Mouse (Mus musculus): ENCODE measurements around the gene Saa2. TPM values are rescaled to one million over a fixed set of nuclear protein-coding genes. Genes with fewer than 3 reads are reported as not detected.
"Not testable (repeated sequence)": the region's sequence is repeated elsewhere in the genome, so short reads cannot be mapped to it uniquely, and the experiment has no call there.

Saa2 gene
- total RNA-seq (2021), result not detected

DNA sequence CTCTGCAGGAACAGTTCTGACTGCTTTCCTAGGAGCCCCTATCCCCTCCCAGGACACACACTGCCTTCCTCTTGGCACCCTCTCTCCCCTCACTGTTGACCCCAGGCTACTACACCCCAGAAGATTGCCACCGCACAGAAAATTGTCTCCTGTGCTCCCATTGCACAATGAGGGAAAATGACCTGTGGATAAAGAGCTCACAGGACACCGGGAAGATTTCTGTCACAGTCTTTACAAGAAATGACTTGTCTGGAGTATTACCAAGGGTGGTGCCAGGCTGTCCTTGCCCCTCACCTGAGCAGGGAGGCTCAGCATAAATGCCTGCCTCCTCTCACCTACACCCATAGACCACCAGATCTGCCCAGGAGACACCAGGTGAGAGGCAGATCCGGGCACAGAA is at the start of gene Saa2:
Gene Saa2 (plus strand): TSS at position 301 of the 400 bp plus-strand sequence.
- DNase-seq, result no peak
- intact Hi-C loops (cut with DNase I), result no loop called here

DNA sequence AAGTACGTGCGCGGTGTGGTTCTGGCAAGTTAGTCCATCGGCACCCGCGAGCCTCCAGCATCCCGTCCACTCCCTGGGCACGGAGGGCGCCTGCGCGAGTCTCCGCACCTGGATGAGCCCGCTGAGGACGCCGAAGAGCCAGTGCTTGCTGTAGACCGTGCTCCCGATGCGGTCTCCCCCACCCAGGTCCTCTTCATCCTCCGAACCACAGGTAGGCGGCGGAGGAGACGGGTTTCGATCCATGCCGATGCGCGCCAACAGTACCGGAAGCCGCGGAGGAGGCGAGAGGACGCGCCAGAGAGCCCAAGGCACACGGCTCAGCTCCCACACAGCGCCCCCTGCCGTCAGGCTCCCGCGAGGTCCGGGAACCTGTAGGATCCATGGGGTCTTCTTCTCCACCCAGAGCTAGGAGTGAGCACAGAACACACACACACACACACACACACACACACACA is 41.2 kb upstream of the Saa2 start, which contains the start of gene Saal1:
Gene Saal1 (minus strand): TSS at position 291 of the 455 bp plus-strand sequence.
- intact Hi-C loops (cut with DNase I), result loop anchor here (10.0 kb wide), 1 partner anchor 304 kb away; no protein-coding TSS in a partner anchor
- DNase-seq, result peak; percentile 83 to 92

DNA sequence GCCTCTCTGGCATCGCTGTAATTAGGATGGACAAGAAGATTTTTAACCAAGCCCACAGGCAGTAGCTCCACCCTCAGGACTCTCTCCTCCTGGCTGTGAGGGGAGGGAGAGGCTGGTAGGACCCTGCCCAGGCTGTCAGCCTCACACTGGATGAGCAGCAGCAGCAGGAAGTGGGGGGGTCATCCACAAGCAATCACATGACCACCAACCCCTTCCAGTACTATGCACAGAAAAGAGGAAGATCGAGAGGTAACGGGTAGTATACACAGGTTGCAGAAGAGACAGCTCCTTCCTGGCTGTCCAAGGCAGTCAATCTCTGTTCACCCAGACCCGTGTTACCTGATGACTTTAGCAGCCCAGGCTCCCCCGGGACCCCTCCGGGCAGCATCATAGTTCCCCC is 39.3 kb upstream of the Saa2 start:
- DNase-seq, result no peak
- intact Hi-C loops (cut with DNase I), result loop anchor here (10.0 kb wide), 1 partner anchor 303 kb away; no protein-coding TSS in a partner anchor

DNA sequence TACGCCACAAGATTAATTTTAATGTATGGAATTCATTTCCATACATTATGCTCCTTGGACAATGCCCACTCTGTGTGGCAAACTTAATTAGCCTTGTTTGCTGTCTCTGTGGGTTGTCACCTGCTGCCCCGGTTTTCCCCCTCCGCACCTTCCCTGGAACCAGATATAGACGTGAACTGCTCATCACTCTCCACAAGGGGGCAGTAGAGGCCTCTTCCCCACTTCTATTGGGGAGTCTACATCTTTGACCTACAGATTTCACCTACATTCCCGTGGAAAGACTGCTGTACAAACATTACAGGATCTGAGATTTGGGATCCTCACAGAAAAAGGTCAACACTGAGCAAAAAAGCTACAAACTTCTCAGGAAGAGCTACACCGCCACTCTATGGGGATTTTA is 37.1 kb upstream of the Saa2 start:
- DNase-seq, result peak; percentile 55 to 78
- intact Hi-C loops (cut with DNase I), result loop anchor here (10.0 kb wide), 1 partner anchor 300 kb away; no protein-coding TSS in a partner anchor

DNA sequence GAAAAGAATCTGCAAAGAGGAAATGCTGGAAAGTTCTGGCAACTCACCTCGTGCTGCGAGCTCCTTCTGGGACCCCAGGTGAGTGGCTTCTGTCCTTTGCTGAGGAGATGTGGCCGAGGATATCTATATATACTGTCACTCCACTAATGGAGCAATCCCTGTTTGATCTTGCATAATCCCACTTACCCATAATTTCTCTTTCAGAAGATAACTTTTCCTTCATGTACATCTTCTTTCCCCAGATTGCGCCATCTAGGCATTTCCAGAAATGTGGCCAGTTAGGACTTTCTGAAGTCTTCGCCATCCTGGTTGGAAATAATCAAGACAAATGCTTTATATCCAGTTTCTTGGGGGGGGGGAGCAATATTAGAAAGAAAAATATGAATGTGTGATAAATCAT is 36.0 kb upstream of the Saa2 start, which contains the start of gene Saa3:
Gene Saa3 (minus strand): TSS at position 101 of the 400 bp plus-strand sequence.
- no peak for DNase-seq
- intact Hi-C loops (cut with DNase I), result loop anchor here (10.0 kb wide), 1 partner anchor 299 kb away; no protein-coding TSS in a partner anchor

DNA sequence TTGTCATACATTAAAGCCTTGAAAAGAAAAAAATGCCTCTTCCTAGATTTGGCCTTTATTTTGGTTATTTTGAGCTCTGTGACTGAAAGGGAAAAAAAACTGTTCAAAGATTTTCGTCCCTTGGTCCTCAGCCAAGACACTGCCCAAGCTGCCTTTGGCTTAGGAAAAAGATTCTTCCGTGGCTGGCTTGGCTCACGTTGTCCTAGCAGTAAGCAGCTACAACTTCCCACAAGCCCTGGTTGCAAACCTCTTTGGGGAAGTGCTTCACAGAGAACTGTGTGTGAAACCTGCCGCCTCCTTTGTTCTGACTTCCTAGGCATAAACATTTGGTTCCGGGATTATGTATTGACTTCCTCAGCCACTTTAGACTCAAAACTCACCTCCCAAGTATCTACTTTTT is 34.7 kb upstream of the Saa2 start:
- intact Hi-C loops (cut with DNase I), result loop anchor here (2.0 to 10.0 kb wide), 2 partner anchors 54 to 298 kb away; no protein-coding TSS in a partner anchor
- peak; percentile 15 to 19 for DNase-seq

DNA sequence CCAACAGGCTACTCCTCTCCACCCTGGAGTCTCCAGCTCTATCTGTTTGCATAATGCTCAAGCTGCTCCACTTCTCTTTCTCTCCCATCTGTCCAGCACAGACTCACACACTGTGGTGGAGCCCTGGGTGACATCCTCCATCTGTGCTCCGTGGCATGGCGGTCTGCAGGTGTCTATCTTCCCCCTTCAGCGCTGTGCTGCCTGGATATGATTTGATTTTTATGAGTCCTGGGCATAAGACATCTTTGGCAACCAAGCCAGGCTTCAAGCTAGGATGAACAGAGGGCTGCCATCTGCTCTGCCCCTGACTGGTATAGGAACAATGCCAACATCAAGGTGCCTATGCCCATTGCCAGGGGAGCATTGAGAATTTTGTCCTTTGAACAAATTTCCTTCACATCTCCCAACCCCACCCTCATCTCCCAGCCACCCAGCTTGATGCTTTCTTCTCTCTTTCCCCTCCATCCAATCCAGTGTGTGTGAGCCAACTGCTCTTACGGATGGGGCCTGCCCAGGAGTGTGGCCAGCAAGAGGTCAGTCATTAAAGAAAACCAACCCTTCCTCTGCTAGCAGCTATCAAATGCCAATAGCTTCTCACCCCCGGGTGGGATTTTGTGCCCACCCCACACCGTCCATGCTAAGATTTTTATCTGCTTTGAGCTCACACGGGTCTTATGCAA is 32.9 kb upstream of the Saa2 start:
- intact Hi-C loops (cut with DNase I), result loop anchor here (10.0 kb wide), 1 partner anchor 296 kb away; no protein-coding TSS in a partner anchor
- no peak for DNase-seq

DNA sequence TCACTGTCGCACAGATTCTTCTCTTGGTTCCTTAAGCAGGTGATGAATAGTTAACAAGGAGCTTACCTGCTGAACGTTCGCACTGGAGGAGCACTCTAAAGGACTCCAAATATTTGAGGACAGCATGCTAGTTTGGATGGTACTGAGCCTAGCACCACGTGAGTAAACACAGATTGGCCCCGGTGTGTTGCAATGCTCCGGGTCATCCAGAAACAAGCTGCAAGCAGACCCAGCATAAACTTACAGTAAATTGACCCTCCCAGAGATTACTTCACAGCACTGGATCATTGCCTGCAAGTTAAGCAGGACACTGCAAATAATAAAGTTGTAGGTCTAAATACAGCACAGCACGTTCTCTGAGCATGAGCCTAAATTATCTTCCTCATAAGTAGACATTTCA is 32.1 kb upstream of the Saa2 start:
- intact Hi-C loops (cut with DNase I), result loop anchor here (10.0 kb wide), 1 partner anchor 295 kb away; no protein-coding TSS in a partner anchor
- peak; percentile 14 to 22 for DNase-seq

DNA sequence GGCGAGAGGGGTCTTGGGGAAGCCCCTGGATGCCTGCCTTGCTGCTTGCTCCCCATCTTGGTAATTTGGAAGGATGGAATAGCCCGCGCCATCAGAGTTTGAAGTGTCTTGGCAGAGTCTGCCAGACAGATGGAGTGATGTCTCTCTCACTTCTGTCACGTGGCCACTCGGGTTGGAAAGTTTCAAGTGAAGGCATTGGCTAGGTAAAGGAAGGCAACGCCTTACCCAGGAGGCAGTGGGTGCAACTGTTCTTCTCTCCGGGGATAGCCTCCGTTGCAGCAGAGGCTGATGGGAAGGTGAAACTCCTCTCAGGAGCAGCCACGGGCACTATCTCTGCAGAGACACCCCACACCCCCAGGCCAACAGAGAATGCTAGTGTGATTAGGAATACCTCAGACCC is 31.1 kb upstream of the Saa2 start:
- intact Hi-C loops (cut with DNase I), result no loop called here
- DNase-seq, result no peak

DNA sequence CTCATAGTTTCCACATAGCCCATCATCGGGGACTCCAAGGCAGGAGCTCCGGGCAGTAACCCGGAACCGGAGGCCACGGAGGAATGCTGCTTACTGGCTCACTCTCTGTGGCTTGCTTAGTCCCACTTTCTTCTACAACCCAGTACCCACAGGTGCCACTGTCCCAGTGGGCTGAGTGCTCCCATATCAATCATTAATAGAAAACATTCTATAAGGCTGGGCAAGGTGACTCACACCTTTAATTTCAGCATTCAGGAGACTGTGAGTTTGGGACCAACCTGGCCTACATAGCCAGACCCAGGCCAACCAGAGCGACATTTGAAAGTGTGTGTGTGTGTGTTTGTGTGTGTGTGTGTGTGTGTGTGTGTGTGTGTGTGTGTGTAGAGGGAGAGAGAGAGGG is 28.2 kb upstream of the Saa2 start:
- no peak for DNase-seq
- intact Hi-C loops (cut with DNase I), result no loop called here

DNA sequence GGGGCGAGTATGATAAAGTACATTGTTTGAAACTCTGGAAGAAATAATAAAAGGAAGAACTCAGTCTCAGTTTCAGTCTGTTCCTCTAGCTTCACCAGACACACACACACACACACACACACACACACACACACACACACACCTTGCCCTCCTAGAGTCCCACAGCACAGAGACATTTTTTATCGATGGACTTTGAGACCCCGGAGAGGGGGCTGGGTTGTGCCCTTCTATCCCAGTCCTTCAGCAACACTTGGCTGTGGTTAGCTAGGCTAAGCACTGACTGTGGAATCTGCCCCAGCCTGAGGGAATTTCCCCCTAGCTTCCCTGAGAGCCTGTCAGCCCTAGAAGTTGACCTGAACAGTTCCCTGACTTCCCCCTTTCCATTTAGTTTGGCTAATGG is 27.7 kb upstream of the Saa2 start:
- no peak for DNase-seq
- intact Hi-C loops (cut with DNase I), result no loop called here

DNA sequence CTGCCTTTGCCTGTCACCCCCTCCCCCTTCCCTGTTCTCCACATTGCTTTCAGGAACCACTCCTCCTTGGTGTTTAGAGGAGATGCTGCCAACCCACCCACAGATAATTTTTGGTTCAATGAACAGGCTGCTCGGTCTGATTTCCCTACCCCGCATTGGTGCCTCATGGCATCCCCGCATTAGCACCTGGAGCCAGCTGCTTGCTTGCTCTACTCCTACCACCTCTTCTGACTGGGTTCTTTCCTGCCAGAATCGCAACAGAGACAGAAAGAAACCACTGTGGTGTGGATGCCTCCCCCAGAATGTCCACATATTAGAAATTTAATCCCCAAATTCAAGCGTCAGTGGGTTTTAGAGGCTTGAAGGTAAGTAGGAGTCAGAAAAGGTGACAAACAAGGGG is 27.2 kb upstream of the Saa2 start:
- DNase-seq, result no peak
- intact Hi-C loops (cut with DNase I), result no loop called here

DNA sequence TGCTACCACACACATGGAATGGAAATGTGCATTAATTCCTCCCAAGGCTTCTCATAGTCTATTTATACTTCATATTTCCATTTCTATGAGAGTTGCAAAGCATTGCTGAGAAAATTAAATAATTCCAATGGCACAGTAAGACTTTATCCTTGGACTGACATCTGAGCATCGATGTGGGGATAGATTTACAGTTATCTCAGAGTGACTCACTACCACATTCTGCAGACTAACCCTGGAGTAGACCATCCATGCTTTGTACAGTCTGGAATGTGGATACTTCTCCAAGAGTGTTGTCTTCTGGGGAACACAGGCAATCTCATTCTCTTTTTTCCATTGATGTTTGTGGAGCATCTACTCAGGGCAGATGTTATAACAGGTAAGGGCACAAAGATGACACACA is 24.0 kb upstream of the Saa2 start:
- intact Hi-C loops (cut with DNase I), result no loop called here
- no peak for DNase-seq

DNA sequence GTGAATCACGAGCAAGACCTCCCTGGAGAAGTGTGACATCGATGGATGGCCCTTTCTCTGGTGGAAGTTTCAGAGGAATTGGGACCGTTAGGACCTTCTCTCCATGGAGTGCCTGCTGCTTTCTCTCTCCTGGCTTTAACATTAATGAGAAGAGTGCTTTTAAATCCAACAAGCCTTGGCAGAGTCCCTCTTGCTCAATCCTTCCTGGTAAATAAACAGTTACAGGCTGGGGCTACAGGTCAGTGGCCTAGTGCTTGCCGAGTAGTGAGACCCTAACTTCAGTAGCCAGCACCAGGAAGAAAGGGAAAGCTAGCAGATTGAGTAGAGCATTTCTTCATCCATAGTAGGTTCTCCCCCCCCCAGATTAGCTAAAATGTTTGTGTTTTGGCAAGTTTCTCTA is 19.1 kb upstream of the Saa2 start, which contains the start of gene Saa4:
Gene Saa4 (minus strand): TSS at position 146 of the 400 bp plus-strand sequence.
- DNase-seq, result no peak
- intact Hi-C loops (cut with DNase I), result no loop called here

DNA sequence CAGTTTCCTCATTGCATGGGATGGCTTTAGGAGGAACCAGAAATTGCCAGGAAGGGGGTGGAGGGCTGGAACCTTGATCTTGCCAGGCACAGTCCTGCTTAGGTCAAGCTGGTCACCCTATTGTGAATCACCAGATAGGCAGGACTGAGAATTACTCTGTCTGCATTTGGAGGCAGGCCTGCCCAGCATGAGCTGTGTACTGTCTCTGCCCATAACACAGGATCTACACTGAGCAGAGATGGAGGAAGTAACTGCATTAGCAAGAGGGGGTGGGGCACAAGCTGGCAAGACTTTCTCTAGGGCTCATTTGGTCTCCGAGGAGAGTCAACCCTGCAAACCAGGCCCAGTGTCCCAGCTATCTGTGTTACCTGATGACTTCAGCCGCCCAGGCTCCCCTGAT is 16.6 kb upstream of the Saa2 start:
- intact Hi-C loops (cut with DNase I), result loop anchor here (1.0 kb wide), 1 partner anchor 10 kb away; no protein-coding TSS in a partner anchor
- DNase-seq, result no peak

DNA sequence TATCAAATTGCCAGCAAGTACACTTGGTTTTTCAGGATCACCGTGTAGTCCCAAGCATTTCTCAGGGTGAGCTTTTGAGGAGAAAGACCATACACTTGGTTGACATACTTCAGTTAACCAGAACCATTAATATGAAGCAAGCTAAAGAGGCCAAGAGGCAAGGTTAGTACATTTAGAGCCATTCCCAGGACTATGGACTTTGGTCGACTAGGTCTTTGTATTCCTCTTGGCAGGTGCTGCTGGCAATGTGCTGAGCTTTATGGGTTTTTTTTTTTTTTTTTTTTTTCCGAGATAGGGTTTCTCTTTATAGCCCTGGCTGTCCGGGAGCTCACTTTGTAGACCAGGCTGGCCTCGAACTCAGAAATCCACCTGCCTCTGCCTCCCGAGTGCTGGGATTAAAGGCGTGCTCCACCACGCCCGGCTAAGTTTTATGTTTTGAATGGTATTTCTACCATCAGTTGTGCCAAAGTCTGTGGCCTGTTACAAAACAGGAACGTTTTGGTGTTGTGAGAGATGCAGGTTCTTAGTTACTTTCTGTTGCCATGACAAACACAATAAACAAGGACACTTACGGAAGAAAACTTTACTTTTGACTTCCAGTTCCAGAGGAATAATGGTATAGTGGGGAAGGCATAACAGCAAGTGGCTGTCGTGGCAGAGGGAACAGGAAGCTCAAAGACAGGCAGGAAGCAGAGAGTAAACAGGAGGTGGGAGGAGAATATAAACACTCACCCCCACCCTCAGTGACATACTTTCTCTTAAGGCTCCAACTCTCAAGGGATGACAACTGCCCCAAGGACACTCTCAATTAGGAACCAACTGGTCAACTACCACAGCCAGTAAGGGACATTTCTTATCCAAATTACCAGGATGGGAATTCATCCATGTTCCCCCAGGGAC is 12.8 kb upstream of the Saa2 start:
- intact Hi-C loops (cut with DNase I), result no loop called here
- no peak for DNase-seq

DNA sequence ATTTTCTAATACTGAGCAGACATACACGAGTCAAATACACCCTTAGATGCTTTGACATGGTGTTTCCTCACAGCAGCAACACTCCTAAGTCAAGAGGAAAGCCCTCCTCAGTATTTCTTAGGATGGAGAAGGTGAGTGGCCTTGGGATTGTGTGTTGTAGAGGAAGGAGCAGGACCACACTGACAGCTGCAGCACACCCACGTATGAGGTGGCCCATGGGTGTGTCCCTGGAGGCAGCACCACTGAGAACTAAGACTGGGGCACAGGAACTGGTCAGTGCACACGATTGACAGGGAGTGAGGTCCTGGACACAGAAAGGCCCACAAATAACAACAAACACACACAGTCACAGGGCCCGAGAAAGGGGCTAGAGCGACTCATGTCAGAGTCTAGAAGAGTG is 11.5 kb upstream of the Saa2 start:
- DNase-seq; intact Hi-C loops (cut with DNase I): not testable (repeated sequence)

DNA sequence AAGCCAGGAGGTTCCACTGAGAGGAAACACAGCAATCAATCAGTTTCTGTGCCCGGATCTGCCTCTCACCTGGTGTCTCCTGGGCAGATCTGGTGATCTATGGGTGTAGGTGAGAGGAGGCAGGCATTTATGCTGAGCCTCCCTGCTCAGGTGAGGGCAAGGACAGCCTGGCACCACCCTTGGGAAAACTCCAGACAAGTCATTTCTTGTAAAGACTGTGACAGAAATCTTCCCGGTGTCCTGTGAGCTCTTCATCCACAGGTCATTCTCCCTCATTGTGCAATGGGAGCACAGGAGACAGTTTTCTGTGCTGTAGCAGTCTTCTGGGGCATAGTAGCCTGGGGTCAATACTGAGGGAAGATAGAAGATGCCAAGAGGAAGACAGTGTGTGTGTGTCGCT is 8.7 kb upstream of the Saa2 start, which contains the start of gene Saa1:
Gene Saa1 (minus strand): TSS at position 101 of the 400 bp plus-strand sequence.
- intact Hi-C loops (cut with DNase I), result not testable (repeated sequence)

DNA sequence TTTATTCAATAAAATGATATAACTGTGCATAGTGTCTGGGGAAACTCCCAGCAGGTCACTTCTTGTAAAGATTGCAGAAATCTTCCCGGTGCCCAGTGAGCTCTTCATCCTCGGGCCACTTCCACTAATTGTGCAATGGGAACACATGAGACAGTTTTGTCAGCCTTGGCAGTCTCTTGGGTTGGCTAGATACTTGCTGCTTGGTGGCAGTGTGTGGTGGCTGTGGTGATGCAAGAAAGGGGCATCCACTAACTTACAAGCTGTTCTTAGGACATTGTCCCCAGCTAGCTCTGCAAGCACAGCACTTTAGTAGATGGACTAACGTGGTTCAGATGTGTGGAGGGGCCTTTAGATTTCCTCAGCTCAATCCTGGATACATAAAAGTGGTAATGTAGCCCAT is 5.8 kb upstream of the Saa2 start:
- intact Hi-C loops (cut with DNase I), result loop anchor here (1.0 kb wide), 1 partner anchor 12 kb away; no protein-coding TSS in a partner anchor
- DNase-seq, result no peak

More for the DNA sequence above, 8.7 kb upstream of the Saa2 start, which contains the start of gene Saa1:
- DNase-seq, result not testable (repeated sequence)

DNA sequence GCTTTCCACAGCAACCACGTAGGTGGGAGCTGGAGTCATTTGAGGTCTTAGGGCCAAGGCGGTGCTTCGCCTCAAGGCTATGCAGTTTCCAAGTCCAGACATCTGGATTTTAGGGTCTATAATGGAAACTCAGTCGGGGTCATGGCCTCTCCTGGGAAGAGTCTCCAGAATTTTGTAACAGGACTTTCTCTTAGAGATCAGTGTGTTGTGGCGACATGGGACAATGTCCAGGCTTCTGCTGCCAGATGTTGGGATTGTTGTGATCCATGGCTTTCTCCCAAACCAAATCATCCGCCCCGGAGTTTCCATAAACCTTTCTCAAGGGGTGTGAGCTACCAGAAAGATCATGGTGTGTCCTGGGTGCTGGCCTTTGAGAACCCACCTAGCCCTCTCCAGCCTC is 5.2 kb upstream of the Saa2 start:
- intact Hi-C loops (cut with DNase I), result no loop called here
- DNase-seq, result peak in 1 of 2 experiments; percentile 8

DNA sequence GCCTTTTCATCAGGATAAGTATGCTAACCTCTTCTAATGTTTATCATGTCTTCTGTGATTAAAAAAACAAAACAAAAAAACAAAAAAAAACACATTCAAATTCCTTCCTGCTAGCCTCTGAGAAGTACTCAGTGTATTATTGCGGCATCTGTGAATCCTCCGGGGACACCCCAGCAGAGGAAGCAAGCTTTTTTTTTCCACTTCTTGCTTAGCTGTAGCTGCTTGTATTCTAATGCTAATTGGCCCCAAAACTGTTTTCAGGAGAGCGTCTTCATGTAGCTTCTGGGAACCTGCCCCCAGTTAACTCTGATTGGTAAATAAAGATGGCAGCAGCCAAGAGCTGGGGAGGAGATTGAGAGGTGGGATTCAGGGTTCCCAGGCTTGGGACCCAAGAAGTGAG is 3.1 kb upstream of the Saa2 start:
- intact Hi-C loops (cut with DNase I), result no loop called here
- DNase-seq, result peak in 1 of 2 experiments; percentile 12
